Mouse (Mus musculus) liver (tissue): ENCODE data around the gene Ostf1.
"Not testable (repeated sequence)": the region's sequence is repeated elsewhere in the genome, so short reads cannot be mapped to it uniquely, and the experiment has no call there.

Experiments used
- DNase-seq: peaks from one replicate; pipeline ENCODE4 v3.0.0-alpha.2; 2020; ENCODE audit warnings: mixed read lengths

The Ostf1 gene

DNA sequence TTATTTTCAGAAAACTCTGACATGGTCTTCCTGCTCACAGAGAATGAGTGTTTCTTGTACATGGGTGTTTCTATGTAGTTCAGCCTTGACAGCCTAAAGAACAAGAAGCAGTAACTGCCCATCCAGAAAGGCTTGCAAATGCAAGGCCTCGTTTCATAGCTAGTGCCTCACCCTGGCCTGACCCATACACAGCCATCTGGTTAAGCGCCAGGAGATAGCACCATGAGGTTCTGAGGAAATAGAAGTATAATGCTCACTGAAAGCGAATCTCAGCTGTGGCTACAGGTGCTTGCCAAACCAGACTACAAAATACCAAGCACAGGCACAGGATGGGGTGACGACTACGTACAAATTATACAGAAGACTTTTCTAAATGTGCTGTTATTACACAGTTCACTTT lies 34.7 kb downstream of the Ostf1 start:
- DNase-seq, result no peak

DNA sequence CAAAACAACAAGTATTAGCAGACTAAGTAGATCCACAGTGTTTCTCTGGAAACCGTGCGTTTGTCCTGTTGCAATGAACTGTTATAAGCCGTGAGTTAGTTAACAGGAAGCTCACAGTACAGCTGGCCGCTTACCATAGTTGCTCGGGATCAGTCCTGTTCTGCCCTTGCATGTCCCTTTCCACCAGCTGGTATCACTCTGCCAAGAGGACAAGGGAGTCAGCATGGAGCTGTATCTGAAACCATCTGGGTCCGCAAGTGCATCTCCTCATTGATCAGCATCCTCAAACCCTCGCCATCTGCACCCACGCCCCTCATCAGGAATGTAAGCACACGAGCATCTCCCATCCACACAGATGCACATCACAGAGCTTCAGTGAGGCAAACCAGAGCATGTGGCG lies 37.9 kb downstream of the Ostf1 start:
- DNase-seq, result no peak

DNA sequence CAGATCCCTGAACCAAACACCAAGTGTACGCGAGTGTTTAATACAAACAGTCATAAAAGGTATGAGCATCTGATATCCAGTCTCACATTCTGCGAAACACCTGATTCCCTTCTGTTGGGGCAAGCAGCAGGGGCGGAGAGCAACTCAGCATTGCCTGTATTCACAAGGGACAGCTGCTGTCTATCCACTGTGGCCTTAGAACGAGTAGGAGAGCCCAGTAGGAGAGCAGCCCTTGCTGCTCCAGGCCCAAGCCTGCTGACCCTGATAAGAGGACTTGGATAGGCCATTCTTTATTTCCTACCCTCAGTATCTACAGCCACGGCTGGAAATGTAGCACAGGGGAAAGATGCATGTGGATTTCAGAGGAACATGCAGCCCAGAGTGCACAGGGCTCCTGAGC lies 38.7 kb downstream of the Ostf1 start:
- no peak for DNase-seq

DNA sequence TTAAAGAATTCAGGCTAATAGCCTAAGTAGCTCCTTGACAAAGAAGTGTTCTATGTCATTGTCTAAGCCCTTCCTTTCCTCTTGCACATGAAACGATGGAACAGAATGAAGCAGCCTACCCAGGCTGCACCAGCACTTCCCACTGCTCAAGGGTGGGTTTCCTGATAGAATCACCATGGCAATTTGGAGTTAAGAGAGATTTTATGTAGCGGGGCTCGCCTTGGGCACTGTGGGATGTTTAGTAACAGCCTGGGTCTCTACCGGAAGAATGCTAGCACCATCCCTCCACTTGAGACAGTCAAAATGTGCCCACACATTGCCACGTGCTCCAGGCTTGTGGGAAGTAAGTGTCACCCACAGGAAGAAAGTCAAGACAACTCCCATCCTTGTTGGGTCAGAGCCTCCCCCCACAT lies 40.7 kb downstream of the Ostf1 start:
- DNase-seq, result no peak

DNA sequence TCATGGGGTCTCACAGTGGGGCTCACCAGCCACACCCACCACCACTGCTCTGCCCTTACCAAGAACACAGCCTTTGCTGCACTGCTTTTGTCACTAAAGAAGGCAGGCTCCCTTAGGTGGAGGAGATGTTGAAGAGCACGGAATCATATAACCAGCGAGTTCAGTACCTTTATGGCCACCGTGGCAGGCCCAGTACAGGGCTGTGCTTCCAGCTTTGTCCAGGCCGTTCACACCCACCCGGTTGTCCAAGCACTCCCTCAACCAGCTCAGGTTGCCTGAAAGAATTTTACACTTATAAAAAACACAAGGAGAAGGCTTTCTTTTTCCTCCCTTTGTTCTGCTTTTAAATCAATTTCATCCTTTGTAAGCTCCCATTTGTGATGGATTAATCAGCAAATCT lies 41.4 kb downstream of the Ostf1 start:
- no peak for DNase-seq

DNA sequence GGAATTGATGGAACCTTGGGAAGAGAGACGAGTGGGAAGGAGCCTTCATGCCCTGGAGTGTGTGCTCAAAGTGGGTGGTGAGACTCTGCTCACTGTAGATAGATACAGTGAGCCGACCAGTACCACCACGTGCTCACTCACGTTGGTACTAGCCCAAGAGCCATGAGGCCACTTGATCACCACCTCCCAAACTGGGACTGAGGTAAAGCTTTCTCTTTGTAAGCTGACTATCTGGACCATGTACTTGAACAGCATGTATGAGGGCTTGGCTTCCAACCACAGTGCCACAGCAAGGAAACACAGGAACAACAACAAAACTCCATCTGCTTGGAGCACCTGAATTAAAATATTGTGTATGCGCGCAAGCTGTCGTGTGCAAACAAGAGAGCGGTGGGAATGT lies 42.3 kb downstream of the Ostf1 start:
- no peak for DNase-seq

DNA sequence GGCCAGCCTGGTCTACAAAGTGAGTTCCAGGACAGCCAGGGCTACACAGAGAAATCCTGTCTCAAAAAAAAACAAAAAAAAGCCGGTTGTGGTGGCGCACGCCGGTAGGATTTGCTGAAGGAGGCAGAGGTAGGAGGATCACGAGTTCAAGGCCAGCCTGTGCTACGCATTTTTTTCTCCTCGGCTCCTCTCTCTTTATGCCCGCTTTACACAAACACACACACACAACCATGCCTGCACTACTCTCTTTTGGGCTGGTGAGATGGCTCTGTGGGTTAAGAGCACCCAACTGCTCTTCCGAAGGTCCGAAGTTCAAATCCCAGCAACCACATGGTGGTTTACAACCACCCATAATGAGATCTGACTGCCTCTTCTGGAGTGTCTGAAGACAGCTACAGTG lies 42.8 kb downstream of the Ostf1 start:
- DNase-seq, result not testable (repeated sequence)

DNA sequence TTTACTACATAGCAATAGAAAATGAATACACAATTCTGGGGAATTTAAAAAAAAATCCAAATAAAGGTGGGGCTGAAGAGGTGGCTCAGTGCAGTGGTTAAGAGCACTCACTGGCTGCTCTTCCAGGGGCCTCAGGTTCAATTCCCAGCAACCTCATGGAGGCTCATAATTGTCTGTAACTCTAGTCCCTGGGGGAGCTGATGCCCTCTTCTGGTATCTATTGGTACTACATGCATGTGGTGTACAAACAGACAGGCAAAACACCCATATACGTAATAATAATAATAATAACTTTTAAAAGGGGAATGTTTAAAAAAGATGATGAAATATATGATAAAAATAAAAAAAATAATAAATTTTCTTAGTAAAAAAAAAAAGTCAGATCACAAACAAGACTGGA lies 43.4 kb downstream of the Ostf1 start:
- no peak for DNase-seq

DNA sequence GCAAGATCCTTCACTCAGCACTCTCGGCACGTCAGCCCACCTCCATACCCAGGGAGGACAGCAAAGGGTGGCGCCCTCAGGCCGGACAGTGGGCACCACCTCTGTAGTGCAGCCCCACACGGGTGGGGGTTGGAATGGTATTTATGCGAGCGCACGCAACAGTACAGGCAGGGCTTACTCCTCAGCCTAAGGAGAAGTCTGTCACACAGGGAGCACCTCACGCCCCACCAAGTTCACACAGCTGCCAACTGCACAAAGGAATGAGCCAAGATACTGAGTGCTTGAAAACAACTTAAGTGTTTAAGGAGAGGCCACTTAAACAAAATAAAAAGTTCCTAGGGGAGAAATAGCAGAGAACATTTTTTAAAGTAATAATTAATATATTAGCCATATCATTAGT lies 44.5 kb downstream of the Ostf1 start:
- DNase-seq, result no peak

DNA sequence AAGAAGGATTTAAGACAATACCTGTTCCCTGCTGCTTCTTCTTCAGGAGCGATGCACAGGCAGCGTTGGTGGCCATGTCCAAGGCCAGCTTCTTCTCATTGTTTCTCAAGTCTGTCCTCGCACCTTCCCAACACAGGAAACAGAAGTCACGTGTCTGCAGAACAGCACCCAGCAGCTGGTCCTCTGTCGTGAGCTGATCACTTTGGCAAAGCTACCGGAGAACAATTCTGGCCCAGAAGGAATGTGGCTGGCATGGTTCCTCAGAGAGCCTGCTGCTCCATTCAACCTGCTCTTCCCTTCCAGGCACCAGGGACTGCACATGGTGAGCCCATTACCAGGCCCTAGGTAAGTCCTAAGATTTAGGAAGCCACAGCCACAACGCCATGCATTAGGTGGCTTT lies 47.0 kb downstream of the Ostf1 start:
- no peak for DNase-seq

DNA sequence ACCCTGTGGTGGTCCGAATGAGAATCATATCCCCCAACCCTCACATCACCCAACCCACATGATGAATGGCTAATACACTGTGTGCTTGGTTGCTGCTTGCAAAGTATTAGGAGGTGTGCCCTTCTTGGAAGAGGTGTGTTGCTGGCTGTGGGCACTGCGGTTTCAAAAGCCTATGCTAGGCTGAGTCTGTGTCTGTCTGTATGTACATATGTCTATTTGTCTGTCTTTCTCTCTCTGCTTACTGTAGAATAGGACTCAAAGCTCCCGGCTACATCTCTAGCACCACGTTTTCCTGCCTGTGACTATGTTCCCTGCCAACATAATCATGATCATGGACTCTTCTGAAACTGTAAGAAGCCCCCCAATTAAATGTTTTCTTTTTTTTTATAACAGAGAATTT lies 47.9 kb downstream of the Ostf1 start:
- DNase-seq, result no peak

DNA sequence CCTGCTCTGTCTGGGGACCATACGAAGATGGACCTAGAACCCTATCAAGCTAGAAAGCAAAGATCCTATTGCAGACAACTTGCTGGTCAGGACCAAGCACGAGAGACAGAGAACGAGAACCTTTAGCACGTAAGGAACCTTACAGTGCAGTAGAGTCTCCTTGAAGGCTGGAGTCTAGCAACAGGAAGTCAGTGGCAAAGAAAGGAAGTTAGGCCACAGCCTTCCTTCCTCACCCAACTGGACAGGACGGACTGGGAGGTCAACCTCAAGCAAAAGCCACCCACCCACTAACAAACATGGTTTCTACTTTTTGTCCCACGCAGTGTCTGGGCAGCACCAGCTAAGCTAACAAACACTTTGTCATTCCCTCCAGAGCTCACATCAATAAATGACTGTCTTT lies 48.7 kb downstream of the Ostf1 start:
- no peak for DNase-seq

DNA sequence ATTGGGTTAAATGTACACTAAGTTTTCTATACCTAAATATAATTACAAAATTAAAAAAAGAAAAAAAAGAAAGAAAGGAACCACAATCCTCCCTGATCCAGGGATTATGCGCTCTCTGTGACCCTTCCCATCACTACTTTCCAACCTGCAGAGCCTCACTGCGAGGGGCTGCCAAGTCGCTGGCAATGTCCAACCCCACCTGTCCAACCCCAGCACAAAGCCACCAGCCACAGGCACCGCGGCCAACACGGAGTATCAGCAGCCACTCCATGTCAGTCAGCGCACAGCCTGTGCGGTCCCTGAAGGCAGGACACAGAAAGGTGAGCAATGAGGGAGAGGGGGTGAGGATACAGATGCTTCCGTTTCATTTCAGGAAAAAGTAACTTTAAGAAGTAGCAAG lies 49.4 kb downstream of the Ostf1 start:
- no peak for DNase-seq

DNA sequence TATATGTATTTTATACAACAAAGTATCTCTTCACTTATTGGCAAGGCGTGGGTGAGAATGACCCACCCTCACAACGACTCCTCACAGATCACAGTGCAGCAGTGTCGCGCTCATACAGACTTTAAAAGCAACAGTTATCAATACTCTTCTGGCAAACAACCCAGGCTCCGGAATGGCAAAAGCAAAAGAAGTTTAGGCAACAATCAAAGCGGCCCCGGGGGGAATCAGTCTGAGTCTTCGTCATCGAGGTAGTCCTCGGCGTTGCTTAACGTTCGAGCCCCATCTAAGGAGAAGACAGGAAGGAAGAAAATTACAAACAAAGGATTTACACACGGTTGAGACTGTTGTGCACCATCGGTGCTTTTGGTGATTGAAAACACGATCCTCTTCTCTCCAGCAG lies 50.6 kb downstream of the Ostf1 start:
- no peak for DNase-seq

DNA sequence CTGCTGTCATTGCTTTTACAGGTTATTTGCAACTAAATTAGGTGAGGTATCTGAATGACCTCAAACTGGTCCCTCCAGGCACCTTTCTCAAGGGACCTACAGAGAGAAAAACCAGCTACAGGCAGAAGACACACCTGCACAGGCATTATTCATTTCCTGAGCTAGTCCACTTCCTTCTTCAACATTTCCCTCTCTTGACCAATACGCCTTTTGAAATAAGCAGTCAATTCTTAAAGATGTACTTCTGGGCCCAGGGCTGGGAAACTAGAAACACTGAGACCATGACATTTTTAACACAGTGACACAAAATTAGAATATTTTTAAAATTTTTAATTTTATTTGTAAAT lies 52.6 kb downstream of the Ostf1 start:
- no peak for DNase-seq

DNA sequence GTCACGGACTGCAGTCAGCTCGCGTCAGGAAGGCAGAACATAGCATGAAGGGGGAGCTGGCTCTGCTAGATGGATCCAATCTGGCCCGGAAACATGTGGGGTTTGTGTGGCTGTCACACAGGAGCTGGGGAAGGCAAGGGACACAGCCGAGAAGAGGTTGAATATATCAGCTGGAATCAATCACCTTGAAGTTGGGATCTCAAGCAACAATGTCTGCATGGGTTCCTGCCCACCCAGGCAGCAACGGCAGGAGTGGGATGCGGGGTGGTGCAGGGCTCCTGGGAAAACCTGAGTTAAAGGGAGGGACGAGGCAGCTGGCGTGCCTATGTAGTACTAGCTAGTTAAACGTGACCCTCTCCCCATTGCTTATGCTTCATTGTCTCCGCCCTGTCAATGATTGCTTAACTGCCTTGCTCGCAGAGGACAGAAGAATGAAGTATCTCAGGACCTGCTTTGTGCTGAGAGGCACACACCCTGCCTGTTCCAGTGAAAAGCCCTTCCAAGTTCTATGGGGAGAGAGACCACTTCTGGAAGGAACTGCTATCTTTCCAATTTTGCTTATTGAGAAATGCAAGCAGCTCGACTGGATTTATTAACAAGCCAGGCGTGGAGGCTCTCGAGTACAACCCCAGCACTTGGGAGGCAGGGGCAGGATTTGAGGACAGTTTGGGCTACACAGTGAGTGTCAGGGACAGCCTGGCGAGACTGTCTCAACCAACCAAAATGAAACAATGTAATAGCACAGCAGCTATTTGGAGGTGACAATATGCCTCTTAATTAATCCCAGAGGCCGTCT lies 53.2 kb downstream of the Ostf1 start:
- DNase-seq, result no peak

DNA sequence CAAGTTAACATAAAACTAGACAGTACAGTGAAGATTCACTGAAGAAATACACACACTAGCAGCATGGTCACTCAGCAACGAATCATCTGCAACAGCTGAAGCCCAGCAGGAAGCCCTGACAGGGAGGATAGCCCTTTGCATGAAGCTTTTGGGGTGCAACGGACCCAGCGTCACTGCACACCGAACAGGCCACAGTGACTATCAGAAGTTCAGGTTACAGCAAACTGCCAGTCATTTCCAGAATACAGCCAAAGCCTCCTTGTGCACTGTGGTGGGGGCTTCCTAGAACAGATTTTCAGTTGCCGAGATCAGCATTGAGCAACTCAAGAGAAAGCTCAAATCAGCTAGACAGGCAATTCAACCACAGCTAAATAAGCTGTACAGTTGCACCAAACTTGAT lies 54.3 kb downstream of the Ostf1 start:
- DNase-seq, result no peak

DNA sequence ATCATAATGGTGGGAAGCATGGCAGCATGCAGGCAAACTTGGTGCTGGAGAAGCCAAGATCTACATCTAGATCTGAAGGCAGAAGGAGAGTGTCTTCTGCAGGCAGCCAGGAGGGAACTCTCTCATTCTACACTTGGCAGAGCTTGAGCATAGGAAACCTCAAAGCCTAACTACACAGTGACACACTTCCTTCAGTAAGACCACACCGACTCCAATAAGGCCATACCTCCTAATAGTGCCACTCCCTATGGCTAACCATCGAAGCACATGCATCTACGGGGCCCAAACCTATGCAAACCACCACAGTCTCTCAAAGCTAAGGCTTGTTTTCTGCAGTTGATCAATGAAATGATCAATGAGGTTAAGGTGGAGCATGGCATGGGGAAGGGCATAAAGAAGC lies 55.7 kb downstream of the Ostf1 start:
- no peak for DNase-seq

DNA sequence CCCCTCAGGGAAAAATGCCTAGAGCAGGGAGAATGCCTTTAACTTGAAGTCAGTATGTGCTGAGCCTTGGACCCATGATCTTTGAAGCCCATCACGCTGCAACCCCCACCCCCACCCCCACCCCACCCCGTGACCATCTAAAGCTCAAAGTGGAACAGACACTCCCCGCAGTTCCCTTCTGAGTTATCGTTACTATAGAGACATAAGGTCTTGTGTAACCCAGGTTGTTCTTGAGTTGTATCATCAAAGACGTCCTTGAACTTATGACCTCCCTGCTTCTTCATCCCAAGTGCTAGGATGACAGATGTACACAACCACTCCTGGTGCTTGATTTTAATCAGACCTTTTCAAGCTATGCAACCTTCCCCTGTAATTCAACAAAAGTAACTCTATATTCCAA lies 57.7 kb downstream of the Ostf1 start:
- no peak for DNase-seq

DNA sequence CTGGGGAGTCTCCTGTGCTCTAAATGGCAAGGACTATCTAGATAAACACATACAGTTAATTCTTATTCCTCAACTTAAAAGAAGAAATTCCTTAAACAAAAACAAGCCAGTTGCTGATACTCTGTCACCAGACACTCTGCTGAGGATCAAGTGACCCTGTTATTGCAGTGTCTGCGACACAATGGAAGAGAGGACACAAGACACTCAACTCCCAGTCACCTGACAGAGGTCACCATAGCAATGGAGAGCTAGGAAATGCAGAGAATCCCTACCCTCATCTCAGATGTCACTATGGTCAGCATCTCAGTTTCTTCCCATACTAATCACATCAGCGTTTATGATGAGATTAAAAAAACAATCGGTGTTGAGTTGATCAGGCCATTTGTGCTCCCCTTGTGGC lies 58.2 kb downstream of the Ostf1 start:
- no peak for DNase-seq

DNA sequence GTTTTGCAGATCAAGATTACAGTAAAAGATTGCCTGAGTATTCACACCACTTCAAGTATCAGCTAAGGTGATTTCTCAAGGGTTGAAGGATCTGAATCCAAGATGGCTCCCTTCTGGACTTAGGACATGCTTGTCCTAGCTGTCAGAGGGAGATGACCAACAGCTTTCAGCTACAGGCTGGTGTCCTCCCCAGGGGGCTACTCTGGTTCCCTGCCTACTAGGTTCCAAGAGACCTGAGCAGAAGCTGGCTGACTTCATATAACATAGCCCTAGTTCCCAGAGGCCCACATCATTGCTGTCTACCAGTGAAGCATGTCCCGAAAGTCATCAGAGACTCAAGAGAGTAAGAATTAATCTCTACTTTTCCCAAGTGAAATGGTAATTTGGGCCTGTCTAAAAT lies 62.1 kb downstream of the Ostf1 start:
- DNase-seq, result no peak

DNA sequence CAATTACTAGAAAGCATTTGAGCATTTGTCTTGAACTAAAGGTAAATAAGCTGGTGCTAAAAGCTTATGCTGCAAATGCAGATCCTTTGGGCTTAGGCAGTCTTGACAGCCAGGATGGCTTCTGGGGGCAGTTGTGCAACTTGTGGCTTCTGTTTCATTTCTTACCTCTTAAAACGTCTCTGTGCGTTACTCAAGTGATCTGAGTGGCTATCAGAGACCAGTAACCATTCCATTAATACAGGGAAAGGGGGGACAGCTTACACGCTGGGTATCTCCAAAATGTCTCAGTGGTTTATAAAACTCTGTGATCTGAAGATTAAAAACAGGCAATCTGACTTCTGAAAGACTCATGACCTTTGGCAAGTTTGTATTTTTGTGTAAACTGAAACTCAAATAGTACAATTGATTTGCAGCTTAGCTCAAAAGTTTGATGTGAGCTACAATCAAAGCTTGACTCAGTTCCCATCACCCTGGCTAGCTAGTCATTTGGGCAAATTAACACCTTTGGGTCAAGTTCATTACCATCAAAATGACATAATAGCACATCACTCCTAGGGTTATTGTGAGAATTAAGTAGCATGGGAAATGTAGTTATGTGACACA lies 62.7 kb downstream of the Ostf1 start:
- DNase-seq, result no peak

DNA sequence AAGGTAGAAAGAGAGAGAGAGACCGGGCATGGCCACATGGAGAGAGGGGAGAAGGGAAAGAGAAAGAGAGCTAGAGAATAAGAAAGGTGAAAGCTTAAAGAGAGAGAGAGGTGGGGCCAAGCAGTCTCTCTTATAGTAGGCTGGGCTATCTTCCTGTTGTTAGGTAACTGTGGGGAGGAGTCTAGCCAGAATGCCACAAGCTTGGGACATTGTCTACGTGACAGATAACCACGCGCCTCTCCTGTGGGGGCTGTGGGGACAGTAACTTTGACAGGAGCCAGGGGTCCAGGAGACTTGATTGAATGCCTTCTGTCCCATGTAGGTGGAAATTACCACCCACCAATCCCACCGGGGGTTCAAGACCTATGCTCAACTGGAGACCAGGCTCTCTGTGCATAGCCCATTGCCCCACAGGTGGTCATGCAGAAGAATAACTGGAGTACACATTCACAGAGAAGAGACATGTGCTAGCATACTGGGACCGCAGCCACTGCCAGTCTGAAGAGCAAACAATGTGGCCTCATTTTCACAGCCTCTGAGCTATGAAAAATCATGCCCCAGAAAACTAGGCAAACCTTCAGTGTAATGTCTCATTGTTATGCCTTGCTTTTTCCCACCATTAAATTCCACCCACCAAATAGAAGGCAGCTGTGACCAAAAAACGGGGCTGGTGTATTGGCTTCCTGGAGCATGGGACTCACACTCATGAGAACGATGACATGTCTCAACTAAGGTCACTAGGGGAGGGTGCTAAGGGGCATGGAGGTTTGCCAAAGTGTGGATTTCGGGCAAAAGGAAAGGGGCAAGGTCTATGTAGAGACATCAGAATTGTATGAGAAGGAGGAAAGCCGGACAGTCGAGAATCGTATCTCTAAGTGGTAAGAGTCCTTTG lies 63.4 kb downstream of the Ostf1 start:
- no peak for DNase-seq

DNA sequence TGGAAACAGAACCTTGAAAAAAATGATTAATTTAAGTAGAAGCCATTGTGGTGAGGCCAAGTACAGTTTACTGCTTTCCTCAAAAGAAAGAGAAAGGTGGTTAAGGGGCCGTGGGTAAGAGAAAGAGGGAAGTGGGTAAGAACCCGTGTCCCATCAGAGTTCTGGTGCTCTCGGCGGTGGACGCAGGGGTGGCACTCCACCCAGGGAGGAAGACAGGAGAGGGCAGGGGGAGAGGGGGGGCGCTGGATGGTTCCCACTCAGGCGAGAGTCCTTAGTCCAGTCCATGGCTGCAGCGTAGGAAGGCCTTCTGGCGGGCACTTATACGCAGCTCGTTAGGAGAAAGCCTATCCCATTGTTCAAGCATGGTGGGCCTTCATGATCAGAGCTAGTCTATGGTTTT lies 64.1 kb downstream of the Ostf1 start:
- no peak for DNase-seq
